Mouse (Mus musculus) E14TG2a.4 (cell line): ENCODE data around the gene BC016579.

Source experiments
- CTCF ChIP-seq: conservative IDR thresholded peaks from 2 replicates; pipeline ENCODE4 v1.5.1; 2014; ENCODE audit warnings: low read length
- NANOG ChIP-seq: IDR thresholded peaks from 2 replicates; pipeline ENCODE4 v1.6.1; 2014; ENCODE audit warnings: borderline replicate concordance, low read length, mixed read lengths

DNA sequence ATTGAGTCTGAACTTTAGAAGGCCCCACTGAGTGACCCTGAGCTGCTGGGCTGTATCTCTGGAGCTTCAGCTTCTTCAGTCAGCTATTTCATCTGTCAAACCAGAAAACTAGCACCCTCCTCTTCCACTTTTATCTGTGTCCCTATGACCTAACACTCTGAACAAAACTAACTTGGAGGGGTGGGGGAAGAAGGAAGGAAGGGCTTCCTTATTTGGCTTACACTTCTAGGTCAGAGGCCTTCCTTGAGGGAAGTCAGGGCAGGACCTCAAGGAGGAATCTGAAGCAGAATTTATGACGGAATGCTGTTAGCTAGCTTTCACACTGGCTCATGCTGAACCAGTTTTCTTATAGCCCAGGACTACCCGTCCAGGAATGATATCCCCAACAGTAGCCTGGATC lies 2.4 kb downstream of the BC016579 start:
- no peak for TF ChIP-seq CTCF
- no peak for TF ChIP-seq NANOG
